ENCODE assay signal across 28 mouse cellular contexts in the genomic region with DNA sequence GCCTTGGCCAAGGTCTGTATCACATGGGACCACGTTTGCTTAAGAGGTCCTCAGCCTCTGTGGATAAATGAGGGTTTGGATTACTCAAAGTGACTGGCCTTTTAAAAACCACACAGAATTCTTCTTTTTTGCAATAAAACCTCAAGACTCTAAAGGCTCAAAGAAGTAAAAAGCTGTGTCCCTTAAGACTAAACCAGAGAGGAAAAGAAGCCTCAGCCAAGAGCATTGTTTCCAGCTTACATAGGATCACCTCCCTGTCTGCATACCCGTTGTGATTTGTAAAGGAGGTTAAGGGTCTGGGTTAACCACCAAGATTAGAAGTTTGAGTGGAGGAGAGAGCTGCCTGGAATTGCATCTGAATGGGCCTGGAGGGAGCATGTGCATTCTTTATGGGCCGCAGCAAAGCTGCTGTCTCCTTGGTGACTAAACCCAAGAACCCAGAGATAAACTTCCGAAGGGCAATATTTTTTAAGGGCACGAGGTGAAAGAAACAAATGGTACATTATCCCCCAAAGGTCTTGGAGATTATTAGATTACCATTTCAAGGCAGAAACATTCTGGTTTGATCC.
A peak's percentile ranks its signal among the peaks of the same experiment; 100 is the strongest.
DNase-seq lines count a peak whose midpoint lies in the region; ATAC-seq and TF ChIP-seq lines count a peak whose summit lies in the region.
"Had no signal": no experiment of that assay in that cellular context is flagged by ENCODE, and none has a peak within 500 bp of the region (broad histone marks: within the 10 kb centered on the region; RNA-seq: fewer than 3 reads in every experiment).

No protein-coding gene starts in this region.

- H3K9me3 ChIP-seq in midbrain, embryonic 11.5 days (ENCODE audit: control insufficient read depth, low read length), result no peaks in the 10 kb centered on the region
- H3K9me3 ChIP-seq in midbrain, embryonic 16.5 days (replicated peaks; ENCODE audit: control insufficient read depth, low read length, poor library complexity, severe bottlenecking), result no peaks in the 10 kb centered on the region
- H3K9me3 ChIP-seq: embryonic facial prominence, embryonic 12.5 days; forebrain, embryonic 12.5 days; hindbrain, embryonic 10.5 days; hindbrain, embryonic 15.5 days; intestine, embryonic 15.5 days; limb, embryonic 13.5 days; neural tube, embryonic 13.5 days had no signal

- H3K27ac ChIP-seq in midbrain, embryonic 11.5 days (ENCODE audit: low read depth, low read length), result no peak overlapping the region
- H3K27ac ChIP-seq in midbrain, embryonic 16.5 days (ENCODE audit: low read length), result no peak overlapping the region
- H3K27ac ChIP-seq in kidney, adult 2 months (ENCODE audit: insufficient read depth, low read depth, low read length), result no peak overlapping the region
- H3K27ac ChIP-seq: embryonic facial prominence, embryonic 12.5 days; forebrain, embryonic 12.5 days; hindbrain, embryonic 10.5 days; hindbrain, embryonic 15.5 days; intestine, embryonic 15.5 days; left cerebral cortex, adult 2 months; limb, embryonic 13.5 days; liver, embryonic 12.5 days; neural tube, embryonic 13.5 days had no signal

- peak; percentile 89 for DNase-seq in midbrain, embryonic 11.5 days (ENCODE audit: low spot score, missing footprints)
- DNase-seq in R1 (ENCODE audit: low read depth, low spot score), result peak; percentile 13
- peak; percentile 49 for DNase-seq in fibroblast of lung, adult 2 months (ENCODE audit: low read depth)
- no peak for DNase-seq in cerebellum, postnatal 36 days
- DNase-seq in gastrocnemius, postnatal 25 days, result no peak
- no peak for DNase-seq in kidney, adult 2 months
- DNase-seq: adrenal gland, postnatal 25 days; cerebellum, adult 18-20 months; cerebellum, postnatal 10 days; forebrain, postnatal 0 days; gastrocnemius, postnatal 10 days; heart, postnatal 14 days; kidney, postnatal 14 days; liver, postnatal 0 days; lung, postnatal 36 days had no signal

- 14% methylated on average over 5 of the region's 5 CpGs for WGBS in midbrain, embryonic 11.5 days
- whole genome bisulfite sequencing in midbrain, embryonic 16.5 days, result 18% methylated on average over 5 of the region's 5 CpGs
- 55% methylated on average over 5 of the region's 5 CpGs for WGBS in kidney, adult 2 months

- peak; percentile 70 for ATAC-seq in midbrain, embryonic 11.5 days (ENCODE audit: low FRiP score)
- no peak for ATAC-seq in midbrain, embryonic 16.5 days
- ATAC-seq: forebrain, postnatal 0 days; intestine, embryonic 15.5 days; liver, embryonic 12.5 days; liver, postnatal 0 days; Patski had no signal

- H3K9ac ChIP-seq in midbrain, embryonic 11.5 days (ENCODE audit: low read length), result no peak overlapping the region
- no peak overlapping the region for H3K9ac ChIP-seq in midbrain, embryonic 16.5 days (ENCODE audit: low read depth, low read length)
- H3K9ac ChIP-seq: embryonic facial prominence, embryonic 12.5 days; forebrain, embryonic 12.5 days; forebrain, postnatal 0 days; hindbrain, embryonic 15.5 days; intestine, embryonic 15.5 days; limb, embryonic 13.5 days; liver, embryonic 12.5 days; liver, postnatal 0 days; neural tube, embryonic 13.5 days had no signal

- no peak for TF ChIP-seq CTCF in kidney, adult 2 months (conservative IDR thresholded peaks at IDR 0.05; ENCODE audit: insufficient read depth, insufficient read length, low read depth, low read length)

- peaks cover 10% of the 10 kb centered on the region for H3K4me1 ChIP-seq in midbrain, embryonic 11.5 days (ENCODE audit: control insufficient read depth, insufficient read depth, low read length)
- no peaks in the 10 kb centered on the region for H3K4me1 ChIP-seq in midbrain, embryonic 16.5 days (ENCODE audit: control insufficient read depth, insufficient read depth, low read length)
- no peaks in the 10 kb centered on the region for H3K4me1 ChIP-seq in kidney, adult 2 months (ENCODE audit: control insufficient read depth, insufficient read depth, low read length)
- H3K4me1 ChIP-seq: forebrain, embryonic 12.5 days; hindbrain, embryonic 10.5 days; hindbrain, embryonic 15.5 days; intestine, embryonic 15.5 days; liver, embryonic 12.5 days; neural tube, embryonic 13.5 days had no signal

- no peak overlapping the region for H3K4me2 ChIP-seq in midbrain, embryonic 11.5 days
- no peak overlapping the region for H3K4me2 ChIP-seq in midbrain, embryonic 16.5 days (ENCODE audit: low read length)
- H3K4me2 ChIP-seq: embryonic facial prominence, embryonic 12.5 days; forebrain, embryonic 12.5 days; hindbrain, embryonic 15.5 days; intestine, embryonic 15.5 days; limb, embryonic 13.5 days; liver, embryonic 12.5 days; neural tube, embryonic 13.5 days had no signal

- no peak overlapping the region for H3K4me3 ChIP-seq in midbrain, embryonic 11.5 days (ENCODE audit: low read depth, low read length)
- no peak overlapping the region for H3K4me3 ChIP-seq in midbrain, embryonic 16.5 days (ENCODE audit: low read depth, low read length)
- H3K4me3 ChIP-seq in kidney, adult 2 months (ENCODE audit: insufficient read depth, low read depth, low read length), result no peak overlapping the region
- H3K4me3 ChIP-seq: embryonic facial prominence, embryonic 12.5 days; erythroblast, embryonic 14.5 days; forebrain, embryonic 12.5 days; hindbrain, embryonic 10.5 days; hindbrain, embryonic 15.5 days; intestine, embryonic 15.5 days; left cerebral cortex, adult 2 months; limb, embryonic 13.5 days; liver, embryonic 12.5 days; neural tube, embryonic 13.5 days had no signal

- H3K27me3 ChIP-seq in midbrain, embryonic 11.5 days (ENCODE audit: control insufficient read depth, insufficient read depth, low read length), result no peaks in the 10 kb centered on the region
- H3K27me3 ChIP-seq in midbrain, embryonic 16.5 days (ENCODE audit: control insufficient read depth, insufficient read depth, low read depth, low read length), result no peaks in the 10 kb centered on the region
- H3K27me3 ChIP-seq in kidney, adult 2 months (replicated peaks; ENCODE audit: control insufficient read depth, insufficient read depth, low read length), result no peaks in the 10 kb centered on the region
- H3K27me3 ChIP-seq: embryonic facial prominence, embryonic 12.5 days; forebrain, embryonic 12.5 days; hindbrain, embryonic 15.5 days; intestine, embryonic 15.5 days; limb, embryonic 13.5 days; liver, embryonic 12.5 days; neural tube, embryonic 13.5 days; Patski had no signal

- TF ChIP-seq POLR2A in kidney, adult 2 months (IDR thresholded peaks at IDR 0.05; ENCODE audit: low read depth, low read length), result no peak

- H3K36me3 ChIP-seq in midbrain, embryonic 11.5 days (ENCODE audit: control insufficient read depth, insufficient read depth, low read length), result no peaks in the 10 kb centered on the region
- no peaks in the 10 kb centered on the region for H3K36me3 ChIP-seq in midbrain, embryonic 16.5 days (ENCODE audit: control insufficient read depth, insufficient read depth, low read length)
- H3K36me3 ChIP-seq in kidney, adult 2 months (ENCODE audit: control insufficient read depth, insufficient read depth, low read length), result no peaks in the 10 kb centered on the region
- H3K36me3 ChIP-seq: embryonic facial prominence, embryonic 12.5 days; forebrain, embryonic 12.5 days; G1E; hindbrain, embryonic 10.5 days; hindbrain, embryonic 15.5 days; intestine, embryonic 15.5 days; limb, embryonic 13.5 days; liver, embryonic 12.5 days; neural tube, embryonic 13.5 days had no signal

Comparison
In these comparisons a context has a peak if more than half of its experiments do, and no peak if none do; other contexts are left out.
1. DNase-seq: peak in midbrain, embryonic 11.5 days (single experiment), R1 (single experiment) and fibroblast of lung, adult 2 months (single experiment); none in cerebellum, postnatal 36 days (0 of 2), gastrocnemius, postnatal 25 days (single experiment) and kidney, adult 2 months (single experiment).